ENCODE assay signal across 10 mouse cellular contexts in genomic region chr16:52892467-52893255, GRCm38 (mm10).
A peak's percentile ranks its signal among the peaks of the same experiment; 100 is the strongest.
DNase-seq lines count a peak whose midpoint lies in the region; ATAC-seq lines count a peak whose summit lies in the region.
"Had no signal": no experiment of that assay in that cellular context is flagged by ENCODE, and none has a peak within 500 bp of the region (broad histone marks: within the 10 kb centered on the region; RNA-seq: fewer than 3 reads in every experiment).

No protein-coding gene starts in this region.

- H3K4me3 ChIP-seq in midbrain, embryonic 10.5 days = no peak overlapping the region
- H3K4me3 ChIP-seq in midbrain, embryonic 16.5 days (ENCODE audit: low read depth, low read length) = no peak overlapping the region
- no peak overlapping the region for H3K4me3 ChIP-seq in forebrain, embryonic 15.5 days
- H3K4me3 ChIP-seq in stomach, embryonic 16.5 days (replicated peaks; ENCODE audit: low read length) = no peak overlapping the region
- H3K4me3 ChIP-seq: gastrocnemius, adult 2 months had no signal

- no peak for ATAC-seq in midbrain, embryonic 16.5 days
- peak; percentile 97 for ATAC-seq in forebrain, embryonic 15.5 days (replicated peaks)
- peak; percentile 60; the same call in 1 of the 2 replicates for ATAC-seq in stomach, embryonic 16.5 days (ENCODE audit: insufficient read depth, low FRiP score)

- WGBS in midbrain, embryonic 10.5 days = 67% methylated on average over 14 of the region's 14 CpGs
- WGBS in midbrain, embryonic 16.5 days = 54% methylated on average over 14 of the region's 14 CpGs
- 68% methylated on average over 14 of the region's 14 CpGs for WGBS in forebrain, embryonic 15.5 days
- 75% methylated on average over 14 of the region's 14 CpGs for WGBS in stomach, embryonic 16.5 days

- H3K9me3 ChIP-seq in midbrain, embryonic 10.5 days (replicated peaks) = no peaks in the 10 kb centered on the region
- no peaks in the 10 kb centered on the region for H3K9me3 ChIP-seq in midbrain, embryonic 16.5 days (replicated peaks; ENCODE audit: control insufficient read depth, low read length, poor library complexity, severe bottlenecking)
- H3K9me3 ChIP-seq in forebrain, embryonic 15.5 days = no peaks in the 10 kb centered on the region
- no peaks in the 10 kb centered on the region for H3K9me3 ChIP-seq in stomach, embryonic 16.5 days (replicated peaks; ENCODE audit: control insufficient read depth, low read length)

- H3K4me2 ChIP-seq in midbrain, embryonic 16.5 days (ENCODE audit: low read length) = no peak overlapping the region
- no peak overlapping the region for H3K4me2 ChIP-seq in forebrain, embryonic 15.5 days (replicated peaks)
- no peak overlapping the region for H3K4me2 ChIP-seq in stomach, embryonic 16.5 days (ENCODE audit: low read depth, low read length)

- H3K27ac ChIP-seq in midbrain, embryonic 10.5 days (replicated peaks) = no peak overlapping the region; the same call in 1 of the 2 replicates
- no peak overlapping the region for H3K27ac ChIP-seq in midbrain, embryonic 16.5 days (ENCODE audit: low read length)
- H3K27ac ChIP-seq in forebrain, embryonic 15.5 days (replicated peaks) = no peak overlapping the region
- no peak overlapping the region for H3K27ac ChIP-seq in stomach, embryonic 16.5 days (ENCODE audit: low read length)
- H3K27ac ChIP-seq: gastrocnemius, adult 2 months had no signal

- no peaks in the 10 kb centered on the region for H3K36me3 ChIP-seq in midbrain, embryonic 10.5 days
- no peaks in the 10 kb centered on the region for H3K36me3 ChIP-seq in midbrain, embryonic 16.5 days (ENCODE audit: control insufficient read depth, insufficient read depth, low read length)
- H3K36me3 ChIP-seq in forebrain, embryonic 15.5 days = no peaks in the 10 kb centered on the region
- H3K36me3 ChIP-seq in stomach, embryonic 16.5 days (ENCODE audit: control insufficient read depth, insufficient read depth, low read length) = no peaks in the 10 kb centered on the region

- no peaks in the 10 kb centered on the region for H3K27me3 ChIP-seq in midbrain, embryonic 10.5 days (ENCODE audit: low read depth, poor library complexity, severe bottlenecking)
- no peaks in the 10 kb centered on the region for H3K27me3 ChIP-seq in midbrain, embryonic 16.5 days (ENCODE audit: control insufficient read depth, insufficient read depth, low read depth, low read length)
- no peaks in the 10 kb centered on the region for H3K27me3 ChIP-seq in forebrain, embryonic 15.5 days
- H3K27me3 ChIP-seq in stomach, embryonic 16.5 days (ENCODE audit: control insufficient read depth, insufficient read depth, low read length) = no peaks in the 10 kb centered on the region

- no peak overlapping the region for H3K9ac ChIP-seq in midbrain, embryonic 16.5 days (ENCODE audit: low read depth, low read length)
- H3K9ac ChIP-seq in forebrain, embryonic 15.5 days (replicated peaks) = no peak overlapping the region
- H3K9ac ChIP-seq in stomach, embryonic 16.5 days (ENCODE audit: low read length) = no peak overlapping the region

- peak; percentile 33 for DNase-seq in midbrain, embryonic 10.5 days (ENCODE audit: low spot score)
- DNase-seq in layer of hippocampus, postnatal 14 days (ENCODE audit: low spot score in 2 of 2) = peak; percentile 9 to 18
- DNase-seq in spleen, adult 12 weeks (ENCODE audit: low spot score) = no peak
- no peak for DNase-seq in thymus, postnatal 25 days
- no peak for DNase-seq in adrenal gland, postnatal 4 days (ENCODE audit: low spot score in 2 of 2)
- DNase-seq: gastrocnemius, adult 2 months; liver had no signal

- H3K4me1 ChIP-seq in midbrain, embryonic 10.5 days = peaks cover 9% of the 10 kb centered on the region
- no peaks in the 10 kb centered on the region for H3K4me1 ChIP-seq in midbrain, embryonic 16.5 days (ENCODE audit: control insufficient read depth, insufficient read depth, low read length)
- H3K4me1 ChIP-seq in forebrain, embryonic 15.5 days = 0 out of 2 replicates have a peak, but pooled peaks cover 3% of the 10 kb centered on the region
- no peaks in the 10 kb centered on the region for H3K4me1 ChIP-seq in stomach, embryonic 16.5 days (ENCODE audit: control insufficient read depth, insufficient read depth, low read length)

Comparison
In these comparisons a context has a peak if more than half of its experiments do, and no peak if none do; other contexts are left out.
1. DNase-seq: peak in midbrain, embryonic 10.5 days (single experiment) and layer of hippocampus, postnatal 14 days (2 of 2); none in spleen, adult 12 weeks (single experiment), thymus, postnatal 25 days (single experiment) and adrenal gland, postnatal 4 days (0 of 2).